23 mouse cellular contexts compared by ENCODE assay signal in the genomic region with DNA sequence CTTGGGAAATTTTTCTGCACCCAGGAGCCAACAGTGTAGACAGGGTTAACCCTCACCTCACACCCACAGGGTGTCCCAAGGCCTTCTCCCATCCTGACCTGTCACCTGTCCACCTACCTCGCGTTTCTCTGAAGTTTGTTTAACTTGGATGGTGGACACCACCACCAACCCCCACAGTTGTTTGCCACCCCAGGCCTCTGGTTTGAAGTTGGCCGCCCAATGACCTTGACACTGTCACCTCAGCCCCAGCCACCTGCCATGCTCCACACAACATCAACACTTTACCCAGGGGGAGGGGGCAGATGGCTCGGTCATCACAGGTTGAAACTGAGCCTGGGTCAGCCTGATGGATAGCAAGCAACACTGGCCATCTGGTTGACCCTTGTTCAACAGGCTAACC.
A peak's percentile ranks its signal among the peaks of the same experiment; 100 is the strongest.
DNase-seq lines count a peak whose midpoint lies in the region; ATAC-seq lines count a peak whose summit lies in the region.
"Had no signal": no experiment of that assay in that cellular context is flagged by ENCODE, and none has a peak within 500 bp of the region (broad histone marks: within the 10 kb centered on the region; RNA-seq: fewer than 3 reads in every experiment).

No protein-coding gene starts in this region.

- H3K9me3 ChIP-seq in megakaryocyte, embryonic 14.5 days, result peaks cover 6% of the 10 kb centered on the region; the same call in 1 of the 2 replicates
- no peaks in the 10 kb centered on the region for H3K9me3 ChIP-seq in liver, embryonic 11.5 days (ENCODE audit: control insufficient read depth, low read length)
- no peaks in the 10 kb centered on the region for H3K9me3 ChIP-seq in liver, embryonic 15.5 days (replicated peaks)
- H3K9me3 ChIP-seq: embryonic facial prominence, embryonic 15.5 days; forebrain, embryonic 10.5 days; heart, embryonic 10.5 days; heart, embryonic 15.5 days; hindbrain, embryonic 13.5 days had no signal

- DNase-seq in liver, embryonic 11.5 days (ENCODE audit: low spot score), result peak; percentile 66
- DNase-seq in embryo, embryonic 9.5 days (ENCODE audit: extremely low spot score), result no peak
- DNase-seq in embryo, embryonic 10.5 days (ENCODE audit: low spot score), result no peak
- DNase-seq: adrenal gland, postnatal 14 days; cerebellum, adult 18-20 months; cerebellum, adult 9-11 months; cerebellum, postnatal 36 days; gastrocnemius, adult 2 months; gastrocnemius, postnatal 36 days; heart, adult 18-20 months; heart, postnatal 14 days had no signal

- H3K4me3 ChIP-seq in megakaryocyte, embryonic 14.5 days (replicated peaks), result peak overlapping the region; percentile 0
- H3K4me3 ChIP-seq in liver, embryonic 11.5 days (ENCODE audit: low read depth, low read length), result no peak overlapping the region
- H3K4me3 ChIP-seq in liver, embryonic 15.5 days (replicated peaks), result no peak overlapping the region
- H3K4me3 ChIP-seq: embryonic facial prominence, embryonic 15.5 days; erythroblast, embryonic 14.5 days; forebrain, embryonic 10.5 days; gastrocnemius, adult 2 months; heart, embryonic 10.5 days; heart, embryonic 15.5 days; hindbrain, embryonic 13.5 days had no signal

- ATAC-seq in megakaryocyte, adult 5-6 weeks (ENCODE audit: poor library complexity, severe bottlenecking), result no peak
- ATAC-seq in liver, embryonic 11.5 days (replicated peaks; ENCODE audit: low FRiP score), result peak; percentile 56
- ATAC-seq in liver, embryonic 15.5 days (ENCODE audit: insufficient read depth), result peak; percentile 88
- ATAC-seq: forebrain, embryonic 14.5 days; hindbrain, postnatal 0 days had no signal

- 69% methylated on average over 4 of the region's 4 CpGs for WGBS in liver, embryonic 11.5 days
- 43% methylated on average over 4 of the region's 4 CpGs for WGBS in liver, embryonic 15.5 days (ENCODE audit: insufficient replicate concordance)

- no peak overlapping the region for H3K9ac ChIP-seq in liver, embryonic 11.5 days (ENCODE audit: low read depth, low read length)
- no peak overlapping the region for H3K9ac ChIP-seq in liver, embryonic 15.5 days
- H3K9ac ChIP-seq: embryonic facial prominence, embryonic 15.5 days; heart, embryonic 15.5 days; hindbrain, embryonic 13.5 days had no signal

- H3K4me2 ChIP-seq in liver, embryonic 11.5 days, result no peak overlapping the region
- H3K4me2 ChIP-seq in liver, embryonic 15.5 days, result no peak overlapping the region
- H3K4me2 ChIP-seq: embryonic facial prominence, embryonic 15.5 days; heart, embryonic 15.5 days; hindbrain, embryonic 13.5 days had no signal

- no peak overlapping the region for H3K27ac ChIP-seq in liver, embryonic 11.5 days (ENCODE audit: low read depth, low read length)
- no peak overlapping the region for H3K27ac ChIP-seq in liver, embryonic 15.5 days (replicated peaks)
- H3K27ac ChIP-seq: embryonic facial prominence, embryonic 15.5 days; forebrain, embryonic 10.5 days; gastrocnemius, adult 2 months; heart, embryonic 10.5 days; heart, embryonic 15.5 days; hindbrain, embryonic 13.5 days; hindbrain, postnatal 0 days had no signal

- H3K4me1 ChIP-seq in megakaryocyte, embryonic 14.5 days, result peaks cover 6% of the 10 kb centered on the region
- H3K4me1 ChIP-seq in liver, embryonic 11.5 days (replicated peaks; ENCODE audit: control insufficient read depth, insufficient read depth, low read length), result no peaks in the 10 kb centered on the region
- H3K4me1 ChIP-seq in liver, embryonic 15.5 days (replicated peaks), result no peaks in the 10 kb centered on the region
- H3K4me1 ChIP-seq: embryonic facial prominence, embryonic 15.5 days; forebrain, embryonic 10.5 days; hindbrain, embryonic 13.5 days had no signal

- no peaks in the 10 kb centered on the region for H3K36me3 ChIP-seq in megakaryocyte, embryonic 14.5 days (replicated peaks; ENCODE audit: low read length)
- no peaks in the 10 kb centered on the region for H3K36me3 ChIP-seq in liver, embryonic 11.5 days (ENCODE audit: control insufficient read depth, insufficient read depth, low read length)
- no peaks in the 10 kb centered on the region for H3K36me3 ChIP-seq in liver, embryonic 15.5 days (replicated peaks)
- H3K36me3 ChIP-seq: embryonic facial prominence, embryonic 15.5 days; forebrain, embryonic 10.5 days; heart, embryonic 10.5 days; heart, embryonic 15.5 days; hindbrain, embryonic 13.5 days had no signal

- peaks cover 22% of the 10 kb centered on the region for H3K27me3 ChIP-seq in megakaryocyte, embryonic 14.5 days (replicated peaks)
- H3K27me3 ChIP-seq in liver, embryonic 11.5 days (replicated peaks; ENCODE audit: control insufficient read depth, insufficient read depth, low read length), result no peaks in the 10 kb centered on the region
- no peaks in the 10 kb centered on the region for H3K27me3 ChIP-seq in liver, embryonic 15.5 days
- H3K27me3 ChIP-seq: CH12.LX; embryonic facial prominence, embryonic 15.5 days had no signal
